Mouse (Mus musculus): ENCODE data around the gene Gm21477. TPM values are rescaled to one million over a fixed set of nuclear protein-coding genes. Genes with fewer than 3 reads are reported as not detected.

The Gm21477 gene
- not detected for polyA plus RNA-seq (2017; shearing (Covaris generic))

GRCm38 (mm10) chrY:87116521-87116920, at the start of gene Gm21477:
Gm21477 (plus strand) TSS chrY:87116821.

